Mouse (Mus musculus): ENCODE measurements around the gene Clba1.

The Clba1 gene

GRCm38 (mm10) chr12:112808587-112809364 is at the start of gene Clba1:
TSS of gene Clba1 (plus strand) at chr12:112808937.
- DNase-seq: peak; percentile 91 to 93

GRCm38 (mm10) chr12:112759471-112759870 is 49.3 kb upstream of the Clba1 start:
- DNase-seq: no peak

GRCm38 (mm10) chr12:112760154-112760926 is 48.4 kb upstream of the Clba1 start, which contains the start of gene Pld4:
TSS of gene Pld4 (plus strand) at chr12:112760655.
- no peak for DNase-seq

GRCm38 (mm10) chr12:112761411-112761810 is 47.3 kb upstream of the Clba1 start:
- DNase-seq: no peak

- DNase-seq: no peak
These were observed 46.7 kb upstream of the Clba1 start for GRCm38 (mm10) chr12:112762018-112762417.

- no peak for DNase-seq
These were observed 45.6 kb upstream of the Clba1 start for GRCm38 (mm10) chr12:112763176-112763575.

- DNase-seq: peak in 1 of 2 experiments; percentile 1
These were observed 44.6 kb upstream of the Clba1 start for GRCm38 (mm10) chr12:112764141-112764540.

GRCm38 (mm10) chr12:112764991-112765390 is 43.7 kb upstream of the Clba1 start:
- DNase-seq: peak in 1 of 2 experiments; percentile 0

- DNase-seq: no peak
These were observed 42.2 kb upstream of the Clba1 start for GRCm38 (mm10) chr12:112766586-112766985.

GRCm38 (mm10) chr12:112767036-112767890 is 41.5 kb upstream of the Clba1 start:
- DNase-seq: peak in 1 of 2 experiments; percentile 1

- DNase-seq: peak in 1 of 2 experiments; percentile 0
These were observed 40.6 kb upstream of the Clba1 start for GRCm38 (mm10) chr12:112768166-112768565.

GRCm38 (mm10) chr12:112769031-112769430 is 39.7 kb upstream of the Clba1 start:
- peak in 1 of 2 experiments; percentile 4 for DNase-seq

- peak in 1 of 2 experiments; percentile 0 for DNase-seq
These were observed 39.0 kb upstream of the Clba1 start for GRCm38 (mm10) chr12:112769751-112770150.

- DNase-seq: peak in 1 of 2 experiments; percentile 1
These were observed 38.3 kb upstream of the Clba1 start for GRCm38 (mm10) chr12:112770396-112770795.

GRCm38 (mm10) chr12:112772306-112772705 is 36.4 kb upstream of the Clba1 start:
- DNase-seq: peak in 1 of 2 experiments; percentile 0

- DNase-seq: peak in 1 of 2 experiments; percentile 0
These were observed 35.4 kb upstream of the Clba1 start for GRCm38 (mm10) chr12:112773366-112773765.

GRCm38 (mm10) chr12:112774026-112774425 is 34.7 kb upstream of the Clba1 start:
- no peak for DNase-seq

- no peak for DNase-seq
These were observed 34.3 kb upstream of the Clba1 start for GRCm38 (mm10) chr12:112774481-112774880.

GRCm38 (mm10) chr12:112791026-112791425 is 17.7 kb upstream of the Clba1 start:
- no peak for DNase-seq

- no peak for DNase-seq
These were observed 15.0 kb upstream of the Clba1 start for GRCm38 (mm10) chr12:112793601-112794355.

GRCm38 (mm10) chr12:112794356-112794816 is 14.4 kb upstream of the Clba1 start:
- DNase-seq: no peak

GRCm38 (mm10) chr12:112794998-112795397 is 13.7 kb upstream of the Clba1 start:
- DNase-seq: no peak
